Mouse (Mus musculus) heart, embryonic 15.5 days (tissue): Measurements from ENCODE around the gene Gstcd. TPM values are rescaled to one million over a fixed set of nuclear protein-coding genes. Genes with fewer than 3 reads are reported as not detected.

Source experiments
- ATAC-seq: fragments of 200-750 bp; cut with Nextera tagmentation; replicated peaks from 2 replicates; pipeline ENCODE4 v1.8.0; 2017; ENCODE audit warnings: low read depth, moderate TSS enrichment; ENCODE audit not compliant: insufficient number of reproducible peaks, insufficient read depth, low FRiP score
- H3K27ac ChIP-seq: fragments of 300-500 bp; sonication (generic); 2 replicates; pipeline ENCODE4 v1.5.1; 2015; ENCODE audit warnings: mild to moderate bottlenecking, inconsistent platforms
- H3K27me3 ChIP-seq: fragments of 300-500 bp; sonication (generic); 2 replicates; pipeline ENCODE4 v1.6.1; 2015; ENCODE audit warnings: inconsistent platforms
- H3K36me3 ChIP-seq: fragments of 300-500 bp; sonication (generic); 2 replicates; pipeline ENCODE4 v1.6.1; 2015; ENCODE audit warnings: mild to moderate bottlenecking, inconsistent platforms
- H3K4me1 ChIP-seq: fragments of 300-500 bp; sonication (generic); replicated peaks from 2 replicates; pipeline ENCODE4 v1.6.1; 2015; ENCODE audit warnings: inconsistent platforms
- H3K4me2 ChIP-seq: fragments of 300-500 bp; sonication (generic); 2 replicates; pipeline ENCODE4 v1.6.1; 2015; ENCODE audit warnings: inconsistent platforms, mild to moderate bottlenecking, moderate library complexity
- H3K4me3 ChIP-seq: fragments of 300-500 bp; sonication (generic); 2 replicates; pipeline ENCODE4 v1.5.1; 2015; ENCODE audit warnings: mild to moderate bottlenecking, inconsistent platforms
- H3K9ac ChIP-seq: fragments of 300-500 bp; sonication (generic); 2 replicates; pipeline ENCODE4 v1.6.1; 2015; ENCODE audit warnings: mild to moderate bottlenecking, inconsistent platforms
- H3K9me3 ChIP-seq: fragments of 300-500 bp; sonication (generic); replicated peaks from 2 replicates; pipeline ENCODE4 v1.6.1; 2016; ENCODE audit warnings: inconsistent platforms
- WGBS: fragments of 180-500 bp; shearing (Covaris S2); methylation state at CpG from one replicate; pipeline ENCODE4 v1.1.7; 2015; ENCODE audit warnings: mixed read lengths; 5-methylcytosine and 5-hydroxymethylcytosine counted together
- polyA plus RNA-seq: library from polyadenylated mRNA; unstranded; fragments of >200 nt; fragmentation: Nextera tagmentation; extraction: Ambion mirVana; gene quantifications from 2 replicates; pipeline ENCODE4 v1.2.1, GENCODE M21; 2015

The Gstcd gene
- polyA plus RNA-seq, 1 experiment from 2014 or later, result 3.0 TPM

- H3K9ac ChIP-seq, result no peak overlapping the region
- no peak for ATAC-seq
- no peaks in the 10 kb centered on the region for H3K36me3 ChIP-seq
- no peaks in the 10 kb centered on the region for H3K4me1 ChIP-seq
- H3K27ac ChIP-seq, result no peak overlapping the region
- WGBS, result 80% methylated on average over 7 of the region's 7 CpGs
- H3K9me3 ChIP-seq, result no peaks in the 10 kb centered on the region
- H3K27me3 ChIP-seq, result no peaks in the 10 kb centered on the region
- no peak overlapping the region for H3K4me2 ChIP-seq
- no peak overlapping the region for H3K4me3 ChIP-seq
These were observed 129.0 kb downstream of the Gstcd start for GRCm38 (mm10) chr3:132962631-132963361.

- peak overlapping the region; percentile 92 for H3K4me2 ChIP-seq
- no peaks in the 10 kb centered on the region for H3K36me3 ChIP-seq
- no peak overlapping the region for H3K27ac ChIP-seq
- H3K4me1 ChIP-seq, result peaks cover 17% of the 10 kb centered on the region
- peak overlapping the region; percentile 58 for H3K4me3 ChIP-seq
- H3K9ac ChIP-seq, result peak overlapping the region; percentile 57
- no peaks in the 10 kb centered on the region for H3K9me3 ChIP-seq
- 7% methylated on average over 7 of the region's 7 CpGs for WGBS
- H3K27me3 ChIP-seq, result peaks cover 6% of the 10 kb centered on the region; the same call in 1 of the 2 replicates
- no peak for ATAC-seq
These were observed 141.3 kb downstream of the Gstcd start for GRCm38 (mm10) chr3:132950529-132950880.

GRCm38 (mm10) chr3:132949791-132950528 is 141.9 kb downstream of the Gstcd start, which contains the start of gene Npnt:
Npnt (minus strand) TSS chr3:132950291.
- peak within 1 kb of the TSS; percentile 92 for H3K4me2 ChIP-seq
- ATAC-seq, result peak; percentile 83
- peak within 1 kb of the TSS; percentile 58 for H3K4me3 ChIP-seq
- peaks cover 6% of the 10 kb centered on the region; the same call in 1 of the 2 replicates for H3K27me3 ChIP-seq
- peak within 1 kb of the TSS; percentile 57 for H3K9ac ChIP-seq
- under 1% methylated on average over 37 of the region's 82 CpGs for WGBS
- H3K36me3 ChIP-seq, result no peaks in the 10 kb centered on the region
- H3K9me3 ChIP-seq, result no peaks in the 10 kb centered on the region
- no peak within 1 kb of the TSS for H3K27ac ChIP-seq
- H3K4me1 ChIP-seq, result peaks cover 20% of the 10 kb centered on the region

GRCm38 (mm10) chr3:132949380-132949790 is 142.4 kb downstream of the Gstcd start:
- H3K27ac ChIP-seq, result no peak overlapping the region
- ATAC-seq, result peak; percentile 47
- peak overlapping the region; percentile 57 for H3K9ac ChIP-seq

GRCm38 (mm10) chr3:132948298-132948795 is 143.5 kb downstream of the Gstcd start:
- Histone ChIP-seq H3K4me3 (no peak overlapping the region), H3K27ac (no peak overlapping the region), H3K4me1 (peaks cover 20% of the 10 kb centered on the region), H3K36me3 (no peaks in the 10 kb centered on the region), H3K9me3 (no peaks in the 10 kb centered on the region), H3K27me3 (peaks cover 6% of the 10 kb centered on the region; the same call in 1 of the 2 replicates), H3K4me2 (peak overlapping the region; percentile 92), H3K9ac (no peak overlapping the region)
- WGBS, result 12% methylated on average over 7 of the region's 7 CpGs
- ATAC-seq, result no peak

More at GRCm38 (mm10) chr3:132949380-132949790, 142.4 kb downstream of the Gstcd start:
- Histone ChIP-seq H3K36me3 (no peaks in the 10 kb centered on the region), H3K4me3 (peak overlapping the region; percentile 58), H3K4me1 (peaks cover 20% of the 10 kb centered on the region), H3K4me2 (peak overlapping the region; percentile 92), H3K9me3 (no peaks in the 10 kb centered on the region), H3K27me3 (peaks cover 6% of the 10 kb centered on the region; the same call in 1 of the 2 replicates)
- WGBS, result 1% methylated on average over 26 of the region's 26 CpGs

GRCm38 (mm10) chr3:132946086-132946485 is 145.7 kb downstream of the Gstcd start:
- no peaks in the 10 kb centered on the region for H3K9me3 ChIP-seq
- peaks cover 6% of the 10 kb centered on the region; the same call in 1 of the 2 replicates for H3K27me3 ChIP-seq
- H3K4me3 ChIP-seq, result no peak overlapping the region
- H3K4me1 ChIP-seq, result peaks cover 20% of the 10 kb centered on the region
- H3K9ac ChIP-seq, result no peak overlapping the region
- no peak overlapping the region for H3K27ac ChIP-seq
- WGBS, result 85% methylated on average over 5 of the region's 5 CpGs
- H3K36me3 ChIP-seq, result no peaks in the 10 kb centered on the region
- no peak overlapping the region for H3K4me2 ChIP-seq
- no peak for ATAC-seq

- Histone ChIP-seq H3K27me3 (peaks cover 6% of the 10 kb centered on the region; the same call in 1 of the 2 replicates), H3K4me1 (peaks cover 20% of the 10 kb centered on the region), H3K4me3 (no peak overlapping the region), H3K9ac (no peak overlapping the region), H3K27ac (no peak overlapping the region), H3K36me3 (no peaks in the 10 kb centered on the region), H3K4me2 (no peak overlapping the region), H3K9me3 (no peaks in the 10 kb centered on the region)
- 74% methylated on average over 7 of the region's 7 CpGs for WGBS
- no peak for ATAC-seq
These were observed 146.2 kb downstream of the Gstcd start for GRCm38 (mm10) chr3:132945669-132946068.

- WGBS, result 56% methylated on average over 3 of the region's 3 CpGs
These were observed 147.2 kb downstream of the Gstcd start for GRCm38 (mm10) chr3:132944609-132945008.

GRCm38 (mm10) chr3:132944193-132944592 is 147.6 kb downstream of the Gstcd start:
- H3K9me3 ChIP-seq, result no peaks in the 10 kb centered on the region
- peaks cover 13% of the 10 kb centered on the region for H3K4me1 ChIP-seq
- peaks cover 5% of the 10 kb centered on the region; the same call in 1 of the 2 replicates for H3K27me3 ChIP-seq
- no peaks in the 10 kb centered on the region for H3K36me3 ChIP-seq
- no peak for ATAC-seq
- H3K27ac ChIP-seq, result no peak overlapping the region
- 58% methylated on average over 7 of the region's 7 CpGs for WGBS
- H3K4me3 ChIP-seq, result no peak overlapping the region
- H3K9ac ChIP-seq, result no peak overlapping the region
- no peak overlapping the region for H3K4me2 ChIP-seq

More at GRCm38 (mm10) chr3:132944609-132945008, 147.2 kb downstream of the Gstcd start:
- Histone ChIP-seq H3K4me3 (no peak overlapping the region), H3K9me3 (no peaks in the 10 kb centered on the region), H3K27me3 (peaks cover 6% of the 10 kb centered on the region; the same call in 1 of the 2 replicates), H3K27ac (no peak overlapping the region), H3K36me3 (no peaks in the 10 kb centered on the region), H3K9ac (no peak overlapping the region), H3K4me1 (peaks cover 16% of the 10 kb centered on the region), H3K4me2 (no peak overlapping the region)
- ATAC-seq, result no peak

- Histone ChIP-seq H3K4me3 (no peak overlapping the region), H3K27ac (no peak overlapping the region), H3K4me2 (no peak overlapping the region), H3K27me3 (peaks cover 2% of the 10 kb centered on the region; the same call in 1 of the 2 replicates), H3K9me3 (no peaks in the 10 kb centered on the region), H3K9ac (no peak overlapping the region), H3K4me1 (peaks cover 3% of the 10 kb centered on the region; the same call in 1 of the 2 replicates), H3K36me3 (no peaks in the 10 kb centered on the region)
- no peak for ATAC-seq
- 87% methylated on average over 6 of the region's 6 CpGs for WGBS
These were observed 149.1 kb downstream of the Gstcd start for GRCm38 (mm10) chr3:132942778-132943177.
